Mouse (Mus musculus): Measurements from ENCODE around the gene 2310003L06Rik.

DNA sequence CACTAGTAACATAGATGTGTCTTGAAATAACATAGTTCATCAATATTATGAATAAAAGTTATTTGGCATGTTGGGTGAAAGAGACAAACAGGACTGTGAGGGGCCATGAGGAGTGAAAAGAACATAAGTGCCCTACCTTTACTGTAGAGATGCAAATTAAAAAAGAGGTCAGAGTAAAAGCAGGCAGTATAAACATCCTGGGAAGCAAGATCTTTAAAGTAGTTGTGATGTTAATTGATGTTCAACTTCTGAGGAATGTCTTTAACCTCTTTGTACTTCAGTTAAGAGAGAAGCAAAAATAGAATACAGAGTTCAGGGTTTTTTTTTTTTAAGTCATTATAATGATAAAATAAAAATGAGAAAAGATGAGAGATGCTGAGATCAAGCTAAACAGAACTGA is 36.0 kb downstream of the 2310003L06Rik start:
- TF ChIP-seq CTCF (IDR thresholded peaks at IDR 0.05; ENCODE audit: extremely low read depth, insufficient read depth, insufficient read length, insufficient replicate concordance): no peak
- no peak for TF ChIP-seq POLR2A (IDR thresholded peaks at IDR 0.05; ENCODE audit: low read depth, low read length)
